Mouse (Mus musculus) urinary bladder, postnatal 14 days (tissue): Measurements from ENCODE around the gene Sspn.

Experiments used
- DNase-seq: peaks from one replicate; pipeline ENCODE4 v3.0.0; 2021; ENCODE audit warnings: low spot score

The Sspn gene

GRCm38 (mm10) chr6:145931341-145931740, at the start of gene Sspn:
Sspn (plus strand) TSS chr6:145931641.
- DNase-seq = no peak

DNA sequence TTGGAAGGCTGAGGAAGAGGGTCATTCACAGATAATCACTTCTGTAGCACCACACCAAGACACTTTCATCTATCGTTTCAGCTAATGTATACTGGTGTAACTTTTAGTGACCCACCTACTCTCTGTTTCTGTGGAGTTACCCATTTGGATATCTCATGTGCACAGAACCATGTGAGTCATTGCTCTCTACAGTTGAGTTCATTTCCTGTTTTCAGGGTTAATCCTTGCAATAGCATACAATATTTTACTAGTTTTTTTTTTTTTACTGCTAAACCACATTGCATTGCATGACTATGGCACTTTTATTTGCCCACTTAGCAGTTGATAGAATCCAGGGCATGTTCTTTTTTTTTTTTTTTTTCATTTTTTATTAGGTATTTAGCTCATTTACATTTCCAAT, 48.4 kb upstream of the Sspn start:
- no peak for DNase-seq

DNA sequence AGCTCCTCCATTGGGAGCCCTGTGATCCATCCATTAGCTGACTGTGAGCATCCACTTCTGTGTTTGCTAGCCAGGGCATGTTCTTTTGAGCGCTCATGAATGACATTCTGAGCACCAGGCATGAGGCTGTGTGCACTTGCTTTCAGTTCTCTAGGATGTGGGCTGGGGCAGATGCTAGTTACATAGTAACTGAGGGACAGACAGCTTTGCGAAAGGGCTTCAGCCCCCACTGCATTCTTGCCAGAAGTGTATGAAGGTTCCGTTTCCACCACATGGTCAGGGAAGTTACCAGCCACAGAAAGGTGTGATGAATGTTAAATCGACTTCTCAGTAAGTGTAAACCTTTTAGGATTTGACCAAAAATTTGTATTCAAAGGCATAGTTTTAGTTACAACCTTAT, 47.8 kb upstream of the Sspn start:
- no peak for DNase-seq

DNA sequence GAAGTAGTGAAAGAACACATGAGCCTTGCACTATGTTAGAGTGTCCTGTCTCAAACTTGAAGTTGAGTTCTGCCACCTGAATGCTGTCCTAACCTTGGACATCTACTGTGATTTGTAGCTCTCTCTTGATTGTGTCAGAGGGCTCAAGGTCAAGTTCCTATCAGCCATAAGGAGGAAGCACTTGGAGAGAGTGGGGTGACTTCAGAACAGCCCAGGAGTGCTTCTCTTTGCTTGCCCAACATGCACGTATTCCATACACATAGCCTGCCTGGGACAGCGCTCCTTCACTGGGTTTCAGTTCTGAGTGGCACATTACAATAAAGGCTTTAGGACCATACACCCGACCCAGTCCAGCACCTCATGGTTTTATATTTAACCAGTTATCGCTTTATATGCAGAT, 46.4 kb upstream of the Sspn start:
- no peak for DNase-seq

GRCm38 (mm10) chr6:145886277-145886676, 45.2 kb upstream of the Sspn start:
- DNase-seq = peak; percentile 18

GRCm38 (mm10) chr6:145887719-145888118, 43.7 kb upstream of the Sspn start:
- no peak for DNase-seq

- DNase-seq = no peak
Measured at GRCm38 (mm10) chr6:145891951-145892350, 39.5 kb upstream of the Sspn start.

DNA sequence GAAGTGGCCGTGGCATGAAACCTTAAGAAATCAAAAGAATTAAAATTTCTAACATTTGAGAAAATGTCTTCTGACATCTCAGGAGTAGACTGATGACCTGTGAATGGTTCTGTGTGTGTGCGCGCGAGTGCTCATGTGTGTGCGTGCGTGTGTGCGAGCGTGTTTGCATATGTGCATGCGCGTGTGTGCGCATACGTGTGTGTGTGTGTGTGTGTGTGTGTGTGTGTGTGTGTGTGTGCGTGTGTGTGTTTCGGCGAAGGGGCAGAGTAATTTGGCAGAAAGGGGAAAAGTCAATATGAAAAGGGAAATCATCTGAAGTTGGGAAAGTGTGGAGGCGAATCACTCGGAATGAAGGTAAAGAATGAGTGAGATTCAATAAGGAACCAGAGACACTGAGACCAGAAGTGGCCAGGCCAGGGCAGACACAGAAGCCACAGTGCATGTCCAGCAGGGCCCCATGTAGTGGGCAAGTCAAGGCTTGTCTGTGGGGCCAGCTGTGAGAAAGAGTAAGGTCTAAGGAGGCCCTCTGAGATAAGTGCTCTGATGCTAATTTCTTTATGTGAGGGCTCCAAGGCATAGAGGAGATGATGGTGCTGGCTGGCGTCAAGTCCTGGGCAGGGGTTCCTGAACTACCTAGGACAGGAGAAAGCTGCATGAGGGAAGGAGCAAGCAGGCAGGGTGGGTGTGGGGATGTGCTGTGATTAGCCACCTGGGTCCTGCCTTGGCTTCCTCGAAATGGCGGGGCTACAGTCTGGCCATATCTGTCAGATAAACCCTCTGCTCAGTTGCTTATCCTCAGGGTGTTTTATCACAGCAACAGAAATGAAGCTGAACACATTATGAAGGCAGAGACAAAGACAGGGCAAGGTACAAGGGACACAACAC, 38.8 kb upstream of the Sspn start:
- no peak for DNase-seq

DNA sequence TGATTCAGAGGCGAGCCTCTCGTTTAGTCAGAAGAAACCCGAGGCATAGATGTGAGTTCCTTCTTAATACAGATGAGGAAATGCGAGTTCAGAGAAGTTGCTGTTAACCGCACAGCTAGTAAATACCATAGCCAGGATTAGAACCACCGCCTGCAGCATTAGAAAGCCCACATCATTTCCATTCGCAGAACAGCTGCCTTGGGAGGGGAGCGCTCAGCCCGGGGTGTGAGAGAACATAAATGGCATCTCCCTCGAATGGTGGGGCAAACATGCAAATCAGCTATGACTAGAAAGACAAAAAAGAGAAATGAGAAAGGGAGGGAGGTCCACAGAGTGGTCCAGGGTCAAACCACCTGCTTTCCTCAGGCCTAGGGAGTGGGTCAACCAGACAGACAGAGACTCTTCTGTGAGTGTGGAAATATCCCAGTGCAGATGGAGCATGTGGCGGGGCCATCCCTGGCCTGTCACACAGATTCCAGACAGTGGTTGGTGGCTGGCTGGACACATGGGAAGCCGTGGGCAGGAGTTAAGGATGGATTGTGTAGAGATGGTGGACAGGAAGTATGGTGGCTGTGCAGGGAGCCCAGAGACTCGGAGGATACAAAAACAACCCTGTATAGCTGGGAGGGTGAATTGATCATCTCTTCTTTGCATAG, 37.9 kb upstream of the Sspn start:
- no peak for DNase-seq

DNA sequence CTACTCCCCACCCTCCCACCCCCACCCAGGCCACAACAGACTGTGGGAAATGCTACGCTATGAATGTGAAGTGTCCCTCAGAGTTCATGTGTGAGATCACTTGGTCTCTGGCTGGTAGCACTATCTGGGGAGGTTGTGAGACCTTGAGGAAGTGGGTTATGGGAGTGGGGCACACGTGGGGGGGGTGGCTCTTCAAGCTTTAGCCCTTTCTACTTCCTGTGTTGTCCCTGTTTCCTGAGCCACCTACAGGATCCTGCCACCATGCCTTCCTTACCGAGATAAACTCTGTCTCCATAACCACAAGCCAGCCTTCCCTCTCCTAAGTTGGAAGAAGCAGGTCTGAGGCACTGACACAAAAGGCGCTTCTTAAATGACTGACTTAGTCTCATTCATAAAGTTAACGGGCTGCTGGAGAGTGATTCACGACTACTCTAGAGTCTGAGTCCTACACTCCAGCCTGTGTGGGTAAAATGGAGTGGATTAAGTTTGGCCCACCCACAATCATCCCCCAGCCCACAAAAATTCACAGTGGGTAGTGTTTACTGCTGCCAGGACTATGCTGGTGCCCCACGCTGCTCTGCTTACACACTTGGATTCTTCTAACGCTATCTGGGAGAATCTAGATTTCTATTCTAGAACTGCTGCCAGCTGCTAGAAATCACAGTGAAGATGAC, 36.6 kb upstream of the Sspn start:
- no peak for DNase-seq

- DNase-seq = no peak
Measured at GRCm38 (mm10) chr6:145904169-145904568, 27.3 kb upstream of the Sspn start.

- no peak for DNase-seq
Measured at GRCm38 (mm10) chr6:145904616-145905015, 26.8 kb upstream of the Sspn start.

- DNase-seq = no peak
Measured at GRCm38 (mm10) chr6:145906096-145906890, 25.1 kb upstream of the Sspn start.

- no peak for DNase-seq
Measured at GRCm38 (mm10) chr6:145909943-145910342, 21.5 kb upstream of the Sspn start.

- no peak for DNase-seq
Measured at GRCm38 (mm10) chr6:145910469-145911426, 20.7 kb upstream of the Sspn start.

DNA sequence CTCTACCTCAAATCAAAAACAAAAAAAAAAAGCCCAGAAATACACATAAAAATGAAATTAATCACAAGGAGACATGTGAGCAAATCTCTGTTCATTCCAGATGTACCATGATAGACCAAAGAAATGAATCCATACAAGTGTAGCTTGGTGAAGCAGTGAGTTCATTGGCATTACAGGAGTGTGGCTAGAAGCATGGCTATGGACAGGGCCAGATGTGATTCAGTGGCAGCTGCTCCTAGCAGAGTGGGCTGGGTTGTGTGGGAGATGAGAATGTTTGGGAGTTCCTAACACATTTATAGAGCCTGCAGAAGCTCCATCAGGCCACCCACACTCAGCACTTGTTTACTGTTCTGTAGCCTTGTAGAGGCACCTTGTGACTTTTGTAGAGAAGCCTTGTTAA, 19.2 kb upstream of the Sspn start:
- no peak for DNase-seq

- DNase-seq = no peak
Measured at GRCm38 (mm10) chr6:145915435-145915834, 16.0 kb upstream of the Sspn start.

DNA sequence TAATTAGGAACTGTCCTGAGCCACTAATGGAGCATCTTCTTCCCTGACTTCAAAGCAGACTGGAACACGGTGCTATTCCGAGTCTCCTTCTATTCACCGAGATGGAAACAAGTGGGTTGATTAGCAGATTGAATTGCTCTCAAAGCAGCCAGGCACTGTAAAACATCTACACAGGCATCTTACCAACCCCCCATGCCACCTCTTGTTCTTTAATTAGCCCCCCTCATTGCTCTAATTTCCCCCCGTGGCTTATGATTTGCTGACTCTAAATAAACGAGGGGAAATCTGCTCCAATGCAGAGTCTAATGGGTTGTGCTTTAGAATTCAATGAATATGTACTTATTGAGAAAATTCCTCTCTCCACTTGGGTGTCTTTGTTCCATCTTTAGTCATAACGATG, 15.0 kb upstream of the Sspn start:
- DNase-seq = no peak

DNA sequence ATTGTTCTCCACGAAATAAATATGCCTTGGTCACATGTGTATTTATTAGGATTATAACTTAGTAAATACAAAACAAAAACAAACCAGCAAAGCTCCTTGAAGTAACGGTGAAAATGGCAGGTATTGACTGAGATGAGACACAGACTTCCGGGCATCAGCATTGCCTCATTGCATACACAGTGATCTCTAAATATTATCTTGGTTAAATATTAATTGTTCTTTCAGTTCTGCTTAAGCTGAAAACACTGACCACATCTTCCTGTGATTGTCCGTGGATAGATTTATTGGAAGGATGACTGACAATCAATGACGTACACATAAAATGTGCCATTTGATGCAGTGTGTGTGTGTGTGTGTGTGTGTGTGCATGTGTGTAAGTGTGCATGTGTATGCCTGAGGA, 13.2 kb upstream of the Sspn start:
- no peak for DNase-seq

DNA sequence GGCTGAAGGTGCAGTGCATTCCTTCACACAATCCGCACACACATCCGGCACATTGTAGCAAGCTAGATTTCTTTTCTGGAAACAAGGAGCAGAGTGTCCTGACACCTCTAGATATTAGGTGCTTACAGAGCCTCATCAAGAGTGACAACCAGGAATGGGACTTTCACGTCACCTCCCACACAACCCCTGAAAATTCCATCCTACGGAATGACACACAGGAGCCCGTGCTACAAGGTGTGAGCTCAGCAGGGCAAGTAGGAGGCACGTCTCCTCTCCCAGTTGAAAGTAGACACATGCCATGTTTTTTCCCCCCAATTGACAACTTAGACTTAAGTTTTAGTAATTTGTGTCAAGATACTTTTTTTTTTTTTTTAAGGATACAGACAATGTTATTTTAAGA, 7.8 kb upstream of the Sspn start:
- DNase-seq = no peak
